Mouse (Mus musculus): ENCODE results near the gene Sde2. TPM values are rescaled to one million over a fixed set of nuclear protein-coding genes. Genes with fewer than 3 reads are reported as not detected.
A peak's percentile ranks its signal among the peaks of the same experiment; 100 is the strongest.

Sde2 gene
- polyA plus RNA-seq, 1 experiment from 2014 or later: 27.2 TPM

GRCm38 (mm10) chr1:180839201-180839910 lies 11.6 kb upstream of the Sde2 start:
- H3K4me3 ChIP-seq (ENCODE audit: low read depth, low read length): no peak overlapping the region
- no peaks in the 10 kb centered on the region for H3K36me3 ChIP-seq (ENCODE audit: control insufficient read depth, insufficient read depth, low read length)
- DNase-seq (ENCODE audit: low spot score) (no peak), ATAC-seq (ENCODE audit: low read depth) (no peak)
- WGBS: 82% methylated on average over 8 of the region's 8 CpGs
- no peaks in the 10 kb centered on the region for H3K4me1 ChIP-seq (ENCODE audit: control insufficient read depth, insufficient read depth, low read length)
- H3K9ac ChIP-seq (ENCODE audit: low read depth, low read length): no peak overlapping the region
- H3K27me3 ChIP-seq (replicated peaks; ENCODE audit: control insufficient read depth, insufficient read depth, low read length): no peaks in the 10 kb centered on the region
- no peak overlapping the region for H3K4me2 ChIP-seq (ENCODE audit: low read depth, low read length)
- no peaks in the 10 kb centered on the region for H3K9me3 ChIP-seq (ENCODE audit: control insufficient read depth, low read length)
- no peak overlapping the region for H3K27ac ChIP-seq (replicated peaks; ENCODE audit: low read depth, low read length)

- H3K9me3 ChIP-seq (ENCODE audit: control insufficient read depth, low read length): no peaks in the 10 kb centered on the region
- no peaks in the 10 kb centered on the region for H3K27me3 ChIP-seq (replicated peaks; ENCODE audit: control insufficient read depth, insufficient read depth, low read length)
- H3K4me2 ChIP-seq (ENCODE audit: low read depth, low read length): no peak overlapping the region
- H3K27ac ChIP-seq (replicated peaks; ENCODE audit: low read depth, low read length): no peak overlapping the region
- WGBS: 83% methylated on average over 8 of the region's 8 CpGs
- H3K36me3 ChIP-seq (ENCODE audit: control insufficient read depth, insufficient read depth, low read length): no peaks in the 10 kb centered on the region
- H3K4me3 ChIP-seq (ENCODE audit: low read depth, low read length): no peak overlapping the region
- no peak overlapping the region for H3K9ac ChIP-seq (ENCODE audit: low read depth, low read length)
- ATAC-seq (ENCODE audit: low read depth): no peak
- no peak for DNase-seq (ENCODE audit: low spot score)
- no peaks in the 10 kb centered on the region for H3K4me1 ChIP-seq (ENCODE audit: control insufficient read depth, insufficient read depth, low read length)
Observed at GRCm38 (mm10) chr1:180841561-180842300, 9.2 kb upstream of the Sde2 start.

GRCm38 (mm10) chr1:180848114-180848510 lies 2.8 kb upstream of the Sde2 start:
- Histone ChIP-seq H3K9ac (ENCODE audit: low read depth, low read length) (peak overlapping the region; percentile 56), H3K27ac (replicated peaks; ENCODE audit: low read depth, low read length) (peak overlapping the region; percentile 99), H3K4me3 (ENCODE audit: low read depth, low read length) (peak overlapping the region; percentile 26), H3K4me1 (ENCODE audit: control insufficient read depth, insufficient read depth, low read length) (peaks cover 36% of the 10 kb centered on the region), H3K36me3 (ENCODE audit: control insufficient read depth, insufficient read depth, low read length) (no peaks in the 10 kb centered on the region), H3K27me3 (replicated peaks; ENCODE audit: control insufficient read depth, insufficient read depth, low read length) (no peaks in the 10 kb centered on the region), H3K9me3 (ENCODE audit: control insufficient read depth, low read length) (no peaks in the 10 kb centered on the region), H3K4me2 (ENCODE audit: low read depth, low read length) (peak overlapping the region; percentile 60)
- ATAC-seq (ENCODE audit: low read depth): peak; percentile 67
- peak; percentile 96 for DNase-seq (ENCODE audit: low spot score)
- 0% methylated on average over 9 of the region's 9 CpGs for WGBS

- no peaks in the 10 kb centered on the region for H3K9me3 ChIP-seq (ENCODE audit: control insufficient read depth, low read length)
- H3K27ac ChIP-seq (replicated peaks; ENCODE audit: low read depth, low read length): peak overlapping the region; percentile 99
- ATAC-seq (ENCODE audit: low read depth): 0 out of 2 replicates have a peak, but pooled peaks have one; percentile 1
- H3K9ac ChIP-seq (ENCODE audit: low read depth, low read length): peak overlapping the region; percentile 56
- DNase-seq (ENCODE audit: low spot score): peak; percentile 79
- H3K4me1 ChIP-seq (ENCODE audit: control insufficient read depth, insufficient read depth, low read length): peaks cover 36% of the 10 kb centered on the region
- H3K36me3 ChIP-seq (ENCODE audit: control insufficient read depth, insufficient read depth, low read length): no peaks in the 10 kb centered on the region
- 22% methylated on average over 11 of the region's 11 CpGs for WGBS
- peak overlapping the region; percentile 60 for H3K4me2 ChIP-seq (ENCODE audit: low read depth, low read length)
- peak overlapping the region; percentile 26 for H3K4me3 ChIP-seq (ENCODE audit: low read depth, low read length)
- no peaks in the 10 kb centered on the region for H3K27me3 ChIP-seq (replicated peaks; ENCODE audit: control insufficient read depth, insufficient read depth, low read length)
Observed at GRCm38 (mm10) chr1:180848511-180849241, 2.3 kb upstream of the Sde2 start.

GRCm38 (mm10) chr1:180849701-180850301 lies 1.1 kb upstream of the Sde2 start:
- ATAC-seq (ENCODE audit: low read depth) (no peak), DNase-seq (ENCODE audit: low spot score) (peak; percentile 24)
- 24% methylated on average over 11 of the region's 11 CpGs for WGBS
- peak overlapping the region; percentile 63 for H3K4me3 ChIP-seq (ENCODE audit: low read depth, low read length)
- no peaks in the 10 kb centered on the region for H3K9me3 ChIP-seq (ENCODE audit: control insufficient read depth, low read length)
- H3K36me3 ChIP-seq (ENCODE audit: control insufficient read depth, insufficient read depth, low read length): no peaks in the 10 kb centered on the region
- peaks cover 36% of the 10 kb centered on the region for H3K4me1 ChIP-seq (ENCODE audit: control insufficient read depth, insufficient read depth, low read length)
- no peaks in the 10 kb centered on the region for H3K27me3 ChIP-seq (replicated peaks; ENCODE audit: control insufficient read depth, insufficient read depth, low read length)
- peak overlapping the region; percentile 99 for H3K27ac ChIP-seq (replicated peaks; ENCODE audit: low read depth, low read length)
- peak overlapping the region; percentile 73 for H3K9ac ChIP-seq (ENCODE audit: low read depth, low read length)
- H3K4me2 ChIP-seq (ENCODE audit: low read depth, low read length): peak overlapping the region; percentile 76

GRCm38 (mm10) chr1:180858763-180859162 lies 7.8 kb downstream of the Sde2 start:
- Histone ChIP-seq H3K9me3 (ENCODE audit: control insufficient read depth, low read length) (no peaks in the 10 kb centered on the region), H3K27ac (replicated peaks; ENCODE audit: low read depth, low read length) (no peak overlapping the region), H3K27me3 (replicated peaks; ENCODE audit: control insufficient read depth, insufficient read depth, low read length) (no peaks in the 10 kb centered on the region), H3K4me1 (ENCODE audit: control insufficient read depth, insufficient read depth, low read length) (no peaks in the 10 kb centered on the region), H3K4me2 (ENCODE audit: low read depth, low read length) (no peak overlapping the region), H3K36me3 (ENCODE audit: control insufficient read depth, insufficient read depth, low read length) (peaks cover 82% of the 10 kb centered on the region), H3K4me3 (ENCODE audit: low read depth, low read length) (no peak overlapping the region), H3K9ac (ENCODE audit: low read depth, low read length) (no peak overlapping the region)
- ATAC-seq (ENCODE audit: low read depth) (no peak), DNase-seq (ENCODE audit: low spot score) (no peak)

GRCm38 (mm10) chr1:180860030-180860429 lies 9.1 kb downstream of the Sde2 start:
- Histone ChIP-seq H3K36me3 (ENCODE audit: control insufficient read depth, insufficient read depth, low read length) (peaks cover 89% of the 10 kb centered on the region), H3K4me1 (ENCODE audit: control insufficient read depth, insufficient read depth, low read length) (no peaks in the 10 kb centered on the region), H3K4me2 (ENCODE audit: low read depth, low read length) (no peak overlapping the region), H3K27ac (replicated peaks; ENCODE audit: low read depth, low read length) (no peak overlapping the region), H3K4me3 (ENCODE audit: low read depth, low read length) (no peak overlapping the region), H3K27me3 (replicated peaks; ENCODE audit: control insufficient read depth, insufficient read depth, low read length) (no peaks in the 10 kb centered on the region), H3K9me3 (ENCODE audit: control insufficient read depth, low read length) (no peaks in the 10 kb centered on the region), H3K9ac (ENCODE audit: low read depth, low read length) (no peak overlapping the region)
- WGBS: 92% methylated on average over 6 of the region's 6 CpGs
- DNase-seq (ENCODE audit: low spot score) (no peak), ATAC-seq (ENCODE audit: low read depth) (no peak)

- Histone ChIP-seq H3K36me3 (ENCODE audit: control insufficient read depth, insufficient read depth, low read length) (peaks cover 87% of the 10 kb centered on the region), H3K27me3 (replicated peaks; ENCODE audit: control insufficient read depth, insufficient read depth, low read length) (no peaks in the 10 kb centered on the region), H3K27ac (replicated peaks; ENCODE audit: low read depth, low read length) (no peak overlapping the region), H3K9me3 (ENCODE audit: control insufficient read depth, low read length) (no peaks in the 10 kb centered on the region), H3K4me3 (ENCODE audit: low read depth, low read length) (no peak overlapping the region), H3K4me2 (ENCODE audit: low read depth, low read length) (no peak overlapping the region), H3K9ac (ENCODE audit: low read depth, low read length) (no peak overlapping the region), H3K4me1 (ENCODE audit: control insufficient read depth, insufficient read depth, low read length) (no peaks in the 10 kb centered on the region)
- ATAC-seq (ENCODE audit: low read depth) (no peak), DNase-seq (ENCODE audit: low spot score) (peak; percentile 70)
- 7% methylated on average over 1 of the region's 1 CpGs for WGBS
Observed at GRCm38 (mm10) chr1:180863606-180864005, 12.7 kb downstream of the Sde2 start.
